Mouse (Mus musculus): ENCODE measurements around the gene Tac4. TPM values are rescaled to one million over a fixed set of nuclear protein-coding genes. Genes with fewer than 3 reads are reported as not detected.

Tac4 gene
- under 1 TPM in 1 of 2 experiments, not detected in 1; 0.07 TPM for polyA plus RNA-seq (2012; fragmentation: generic; extraction: Trizol)

DNA sequence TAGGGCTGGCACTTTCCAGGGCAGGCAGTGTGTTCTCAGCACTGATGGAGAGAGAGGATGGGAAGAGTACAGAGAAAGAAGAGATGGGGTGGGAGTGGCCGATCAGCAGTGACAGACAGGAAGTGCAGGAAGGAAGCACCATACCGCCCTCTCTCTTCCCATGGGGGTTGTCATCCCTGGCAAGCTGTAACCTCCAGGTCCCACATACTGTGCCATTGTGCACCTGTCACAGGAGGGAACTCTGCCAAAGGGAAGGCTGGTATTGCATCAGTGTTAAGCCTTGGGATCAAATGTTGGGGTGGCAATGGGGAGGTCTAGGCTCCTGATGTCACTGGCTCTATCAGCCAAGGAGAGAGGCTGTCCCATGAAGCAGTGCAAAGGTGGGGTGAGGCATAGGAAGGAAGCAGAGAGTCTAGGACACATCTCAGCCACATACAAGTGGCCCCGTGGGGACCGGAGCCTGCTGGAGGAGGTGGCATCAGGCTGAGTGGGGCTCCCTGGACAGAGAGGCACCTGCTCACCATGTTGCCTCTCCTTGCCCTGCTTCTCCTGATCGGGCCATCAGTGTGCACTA lies at the start of gene Tac4:
Tac4 (plus strand) TSS at position 352 of the 574 bp plus-strand sequence.

DNA sequence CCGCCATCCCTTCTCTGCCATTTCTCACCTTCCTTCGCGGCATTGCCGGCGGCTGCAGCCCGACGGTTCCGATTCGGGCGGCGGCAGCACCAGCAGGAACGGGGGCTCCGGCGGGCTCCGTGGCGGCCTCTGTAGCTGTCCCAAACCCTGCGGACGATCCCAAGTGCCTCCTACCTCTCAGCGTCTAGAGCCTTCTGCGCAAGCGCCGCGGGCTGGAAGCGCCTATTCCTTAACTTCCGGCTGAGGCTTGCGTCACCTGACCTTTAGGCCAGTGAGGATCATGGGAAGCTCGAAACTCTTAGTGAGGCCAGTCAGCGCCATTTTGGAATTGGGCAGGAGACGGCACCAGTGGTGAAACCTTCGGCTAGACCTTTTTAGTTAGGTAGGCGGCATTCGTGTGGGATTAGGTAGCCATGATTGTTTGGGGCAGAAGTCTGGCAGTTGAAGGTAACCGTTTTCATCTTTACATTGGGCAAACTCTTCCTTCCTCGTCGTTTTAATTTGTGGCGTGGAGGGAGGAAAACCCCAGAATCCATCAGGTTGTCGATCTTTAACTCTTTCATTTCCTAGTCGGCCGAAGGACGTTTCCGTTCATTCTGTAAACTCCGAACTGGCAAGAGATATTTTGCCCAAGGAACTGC lies 48.8 kb downstream of the Tac4 start, which contains the start of gene Kat7:
Kat7 (minus strand) TSS at position 240 of the 641 bp plus-strand sequence.

Other genes starting within 250 kb of the Tac4 start
- 10 to 100 TPM in 1 of 2 experiments, 1 to 10 TPM in 1; 3.9 to 42.1 TPM for gene Pdk2, start 220.2 kb upstream of the Tac4 start, polyA plus RNA-seq (2012; fragmentation: generic; extraction: Trizol)
- 10 to 100 TPM; 11.2 to 14.5 TPM for gene Itga3, start 184.7 kb upstream of the Tac4 start, polyA plus RNA-seq (2012; fragmentation: generic; extraction: Trizol)
- gene Dlx3, start 141.4 kb upstream of the Tac4 start, polyA plus RNA-seq (2012; fragmentation: generic; extraction: Trizol) = under 1 TPM in 1 of 2 experiments, not detected in 1; 0.02 TPM
- gene Dlx4, start 115.3 kb upstream of the Tac4 start, polyA plus RNA-seq (2012; fragmentation: generic; extraction: Trizol) = under 1 TPM; 0.04 to 0.09 TPM
- gene Kat7, start 48.7 kb downstream of the Tac4 start, polyA plus RNA-seq (2012; fragmentation: generic; extraction: Trizol) = 10 to 100 TPM; 26.4 to 51.4 TPM
- gene Fam117a, start 75.5 kb downstream of the Tac4 start, polyA plus RNA-seq (2012; fragmentation: generic; extraction: Trizol) = 10 to 100 TPM in 1 of 2 experiments, 1 to 10 TPM in 1; 1.6 to 33.9 TPM
- gene Slc35b1, start 123.2 kb downstream of the Tac4 start, polyA plus RNA-seq (2012; fragmentation: generic; extraction: Trizol) = 10 to 100 TPM; 57.8 to 63.7 TPM
- gene Spop, start 152.6 kb downstream of the Tac4 start, polyA plus RNA-seq (2012; fragmentation: generic; extraction: Trizol) = 10 to 100 TPM in 1 of 2 experiments, 1 to 10 TPM in 1; 2.8 to 63.3 TPM

Data from C3H10T1/2 (cell line).